Mouse (Mus musculus) embryonic facial prominence, embryonic 12.5 days (tissue): Measurements from ENCODE around the gene Ddx31. TPM values are rescaled to one million over a fixed set of nuclear protein-coding genes. Genes with fewer than 3 reads are reported as not detected.

ENCODE experiments used
- ATAC-seq: fragments of 200-750 bp; cut with Nextera tagmentation; 2 replicates; pipeline ENCODE4 v1.8.0; 2017; ENCODE audit not compliant: insufficient number of reproducible peaks, insufficient read depth, low FRiP score, low TSS enrichment
- H3K27ac ChIP-seq: fragments of 300-500 bp; sonication (generic); 2 replicates; pipeline ENCODE4 v1.5.1; 2016; ENCODE audit warnings: mild to moderate bottlenecking
- H3K27me3 ChIP-seq: fragments of 300-500 bp; sonication (generic); 2 replicates; pipeline ENCODE4 v1.6.1; 2016; ENCODE audit warnings: mild to moderate bottlenecking, moderate library complexity
- H3K36me3 ChIP-seq: fragments of 300-500 bp; sonication (generic); 2 replicates; pipeline ENCODE4 v1.6.1; 2016; ENCODE audit warnings: mild to moderate bottlenecking
- H3K4me1 ChIP-seq: fragments of 300-500 bp; sonication (generic); 2 replicates; pipeline ENCODE4 v1.6.1; 2016
- H3K4me2 ChIP-seq: fragments of 300-500 bp; sonication (generic); replicated peaks from 2 replicates; pipeline ENCODE4 v1.6.1; 2016; ENCODE audit warnings: mild to moderate bottlenecking, moderate library complexity
- H3K4me3 ChIP-seq: fragments of 300-500 bp; sonication (generic); 2 replicates; pipeline ENCODE4 v1.5.1; 2016; ENCODE audit warnings: mild to moderate bottlenecking
- H3K9ac ChIP-seq: fragments of 300-500 bp; sonication (generic); 2 replicates; pipeline ENCODE4 v1.6.1; 2016; ENCODE audit warnings: mild to moderate bottlenecking, moderate library complexity
- H3K9me3 ChIP-seq: fragments of 300-500 bp; sonication (generic); 2 replicates; pipeline ENCODE4 v1.6.1; 2016; ENCODE audit warnings: mild to moderate bottlenecking, moderate library complexity
- WGBS: fragments of 180-500 bp; shearing (Covaris S2); methylation state at CpG from one replicate; pipeline ENCODE4 v1.1.7; 2016; 5-methylcytosine and 5-hydroxymethylcytosine counted together
- polyA plus RNA-seq: library from polyadenylated mRNA; unstranded; fragments of >200 nt; fragmentation: Nextera tagmentation; extraction: Ambion mirVana; gene quantifications from 2 replicates; pipeline ENCODE4 v1.2.1, GENCODE M21; 2016

Gene Ddx31
- polyA plus RNA-seq, 1 experiment from 2014 or later, result 17.9 TPM

- no peak overlapping the region for H3K4me3 ChIP-seq
- H3K4me1 ChIP-seq, result peaks cover 15% of the 10 kb centered on the region
- H3K36me3 ChIP-seq, result peaks cover 17% of the 10 kb centered on the region; the same call in 1 of the 2 replicates
- no peak for ATAC-seq
- no peak overlapping the region for H3K9ac ChIP-seq
- H3K27me3 ChIP-seq, result peaks cover 50% of the 10 kb centered on the region
- no peak overlapping the region for H3K4me2 ChIP-seq
- 66% methylated on average over 4 of the region's 4 CpGs for WGBS
- no peaks in the 10 kb centered on the region for H3K9me3 ChIP-seq
- no peak overlapping the region for H3K27ac ChIP-seq
These were observed 65.4 kb downstream of the Ddx31 start for GRCm38 (mm10) chr2:28905561-28905960.

- no peak for ATAC-seq
- no peak overlapping the region for H3K27ac ChIP-seq
- H3K4me2 ChIP-seq, result peak overlapping the region; percentile 29
- H3K4me3 ChIP-seq, result no peak overlapping the region
- H3K36me3 ChIP-seq, result peaks cover 12% of the 10 kb centered on the region; the same call in 1 of the 2 replicates
- 6% methylated on average over 10 of the region's 10 CpGs for WGBS
- peaks cover 73% of the 10 kb centered on the region for H3K27me3 ChIP-seq
- peaks cover 20% of the 10 kb centered on the region for H3K4me1 ChIP-seq
- no peaks in the 10 kb centered on the region for H3K9me3 ChIP-seq
- H3K9ac ChIP-seq, result no peak overlapping the region
These were observed 67.6 kb downstream of the Ddx31 start for GRCm38 (mm10) chr2:28907691-28908388.

- no peak for ATAC-seq
- Histone ChIP-seq H3K27ac (no peak overlapping the region), H3K4me1 (peaks cover 20% of the 10 kb centered on the region), H3K36me3 (peaks cover 12% of the 10 kb centered on the region; the same call in 1 of the 2 replicates), H3K9me3 (no peaks in the 10 kb centered on the region), H3K4me3 (peak overlapping the region; percentile 19; the same call in 1 of the 2 replicates), H3K27me3 (peaks cover 80% of the 10 kb centered on the region), H3K4me2 (peak overlapping the region; percentile 29), H3K9ac (no peak overlapping the region)
- WGBS, result under 1% methylated on average over 39 of the region's 39 CpGs
These were observed 68.4 kb downstream of the Ddx31 start for GRCm38 (mm10) chr2:28908389-28909153.

- under 1% methylated on average over 41 of the region's 41 CpGs for WGBS
- Histone ChIP-seq H3K27ac (no peak overlapping the region), H3K9me3 (no peaks in the 10 kb centered on the region), H3K27me3 (peaks cover 87% of the 10 kb centered on the region), H3K9ac (no peak overlapping the region), H3K36me3 (peaks cover 12% of the 10 kb centered on the region; the same call in 1 of the 2 replicates), H3K4me2 (peak overlapping the region; percentile 3; the same call in 1 of the 2 replicates), H3K4me1 (peaks cover 20% of the 10 kb centered on the region), H3K4me3 (peak overlapping the region; percentile 19; the same call in 1 of the 2 replicates)
- no peak for ATAC-seq
These were observed 69.1 kb downstream of the Ddx31 start for GRCm38 (mm10) chr2:28909186-28909817.

- H3K9me3 ChIP-seq, result no peaks in the 10 kb centered on the region
- H3K4me2 ChIP-seq, result no peak overlapping the region
- H3K9ac ChIP-seq, result no peak overlapping the region
- WGBS, result 5% methylated on average over 25 of the region's 25 CpGs
- peaks cover 11% of the 10 kb centered on the region; the same call in 1 of the 2 replicates for H3K36me3 ChIP-seq
- H3K27ac ChIP-seq, result no peak overlapping the region
- peaks cover 20% of the 10 kb centered on the region for H3K4me1 ChIP-seq
- peaks cover 95% of the 10 kb centered on the region for H3K27me3 ChIP-seq
- H3K4me3 ChIP-seq, result no peak overlapping the region
- ATAC-seq, result no peak
These were observed 69.9 kb downstream of the Ddx31 start for GRCm38 (mm10) chr2:28909818-28910710.

GRCm38 (mm10) chr2:28910877-28911276 is 70.7 kb downstream of the Ddx31 start:
- Histone ChIP-seq H3K4me2 (no peak overlapping the region), H3K27me3 (peaks cover 99% of the 10 kb centered on the region), H3K27ac (no peak overlapping the region), H3K9me3 (no peaks in the 10 kb centered on the region), H3K4me1 (peaks cover 20% of the 10 kb centered on the region), H3K9ac (no peak overlapping the region), H3K36me3 (peaks cover 3% of the 10 kb centered on the region; the same call in 1 of the 2 replicates), H3K4me3 (0 out of 2 replicates have a peak overlapping the region, but pooled peaks have one; percentile 11)
- no peak for ATAC-seq
- 6% methylated on average over 3 of the region's 3 CpGs for WGBS

GRCm38 (mm10) chr2:28911331-28912038 is 71.3 kb downstream of the Ddx31 start:
- Histone ChIP-seq H3K27me3 (peaks cover 100% of the 10 kb centered on the region), H3K9me3 (no peaks in the 10 kb centered on the region), H3K4me3 (0 out of 2 replicates have a peak overlapping the region, but pooled peaks have one; percentile 11), H3K4me1 (peaks cover 20% of the 10 kb centered on the region), H3K9ac (no peak overlapping the region), H3K27ac (no peak overlapping the region), H3K4me2 (no peak overlapping the region), H3K36me3 (no peaks in the 10 kb centered on the region)
- no peak for ATAC-seq
- WGBS, result under 1% methylated on average over 44 of the region's 44 CpGs

GRCm38 (mm10) chr2:28912039-28912700 is 72.0 kb downstream of the Ddx31 start:
- Histone ChIP-seq H3K36me3 (no peaks in the 10 kb centered on the region), H3K9ac (no peak overlapping the region), H3K4me2 (no peak overlapping the region), H3K4me1 (peaks cover 20% of the 10 kb centered on the region), H3K4me3 (no peak overlapping the region), H3K27ac (no peak overlapping the region), H3K9me3 (no peaks in the 10 kb centered on the region), H3K27me3 (peaks cover 100% of the 10 kb centered on the region)
- no peak for ATAC-seq
- WGBS, result under 1% methylated on average over 33 of the region's 33 CpGs

- ATAC-seq, result no peak
- H3K4me3 ChIP-seq, result no peak overlapping the region
- H3K4me1 ChIP-seq, result peaks cover 20% of the 10 kb centered on the region
- H3K9ac ChIP-seq, result no peak overlapping the region
- H3K4me2 ChIP-seq, result no peak overlapping the region
- peaks cover 99% of the 10 kb centered on the region for H3K27me3 ChIP-seq
- 3% methylated on average over 4 of the region's 4 CpGs for WGBS
- H3K27ac ChIP-seq, result no peak overlapping the region
- H3K36me3 ChIP-seq, result no peaks in the 10 kb centered on the region
- no peaks in the 10 kb centered on the region for H3K9me3 ChIP-seq
These were observed 72.8 kb downstream of the Ddx31 start for GRCm38 (mm10) chr2:28912961-28913360.

- WGBS, result 4% methylated on average over 2 of the region's 2 CpGs
- Histone ChIP-seq H3K4me3 (no peak overlapping the region), H3K27ac (no peak overlapping the region), H3K9ac (no peak overlapping the region), H3K9me3 (no peaks in the 10 kb centered on the region), H3K27me3 (peaks cover 98% of the 10 kb centered on the region), H3K36me3 (no peaks in the 10 kb centered on the region), H3K4me2 (no peak overlapping the region), H3K4me1 (peaks cover 10% of the 10 kb centered on the region; the same call in 1 of the 2 replicates)
- ATAC-seq, result no peak
These were observed 73.9 kb downstream of the Ddx31 start for GRCm38 (mm10) chr2:28914121-28914520.
